Mouse (Mus musculus) C2C12 (cell line): Measurements from ENCODE around the gene Cfap74. TPM values are rescaled to one million over a fixed set of nuclear protein-coding genes. Genes with fewer than 3 reads are reported as not detected.
"Not testable (repeated sequence)": the region's sequence is repeated elsewhere in the genome, so short reads cannot be mapped to it uniquely, and the experiment has no call there.

Experiments
- H3K27me3 ChIP-seq: one replicate; pipeline ENCODE4 v1.6.1; 2011; ENCODE audit not compliant: control insufficient read depth, insufficient read depth, insufficient read length
- H3K36me3 ChIP-seq: one replicate; pipeline ENCODE4 v1.6.1; 2011; ENCODE audit not compliant: control insufficient read depth, insufficient read depth
- H3K4me3 ChIP-seq: one replicate; pipeline ENCODE4 v1.5.1; 2011; ENCODE audit warnings: mild to moderate bottlenecking, control low read depth; ENCODE audit not compliant: poor library complexity, insufficient read depth, severe bottlenecking
- H3K79me2 ChIP-seq: one replicate; pipeline ENCODE4 v1.6.1; 2011; ENCODE audit not compliant: control insufficient read depth, insufficient read depth
- H3K79me3 ChIP-seq: one replicate; pipeline ENCODE4 v1.6.1; 2011; ENCODE audit warnings: low read depth, control low read depth
- H3ac ChIP-seq: one replicate; pipeline ENCODE3; 2011; ENCODE audit warnings: low read depth; ENCODE audit not compliant: control insufficient read depth, insufficient read length
- CEBPB ChIP-seq: IDR thresholded peaks from one replicate; pipeline ENCODE4 v1.6.1; 2011; ENCODE audit warnings: low read depth, mild to moderate bottlenecking, control low read depth, moderate library complexity
- CTCF ChIP-seq: IDR thresholded peaks from one replicate; pipeline ENCODE4 v1.5.1; 2011; ENCODE audit not compliant: control insufficient read depth, insufficient read depth, insufficient read length
- FOSL1 ChIP-seq: IDR thresholded peaks from one replicate; pipeline ENCODE4 v1.8.0; 2011; ENCODE audit warnings: mild to moderate bottlenecking, low read length; ENCODE audit not compliant: poor library complexity, insufficient read depth, severe bottlenecking
- MAX ChIP-seq: IDR thresholded peaks from one replicate; pipeline ENCODE4 v1.6.1; 2011; ENCODE audit warnings: mild to moderate bottlenecking, control low read depth
- MYOD1 ChIP-seq: IDR thresholded peaks from one replicate; pipeline ENCODE4 v1.6.1; 2011; ENCODE audit warnings: low read depth; ENCODE audit not compliant: control insufficient read depth, insufficient read length
- MYOG ChIP-seq: IDR thresholded peaks from one replicate; pipeline ENCODE4 v1.6.1; 2011; ENCODE audit not compliant: control insufficient read depth, insufficient read length; ENCODE audit errors: extremely low read depth
- USF1 ChIP-seq: IDR thresholded peaks from one replicate; pipeline ENCODE4 v1.6.1; 2011; ENCODE audit warnings: low read depth, mild to moderate bottlenecking, control low read depth, moderate library complexity
- polyA plus RNA-seq: library from polyadenylated mRNA; unstranded; fragments of >200 nt; fragmentation: generic; extraction: Trizol; gene quantifications from one replicate; pipeline ENCODE4 v1.2.1, GENCODE M21; 2012; ENCODE audit warnings: missing spikeins

The Cfap74 gene
- polyA plus RNA-seq, 1 experiment: 0.90 TPM

DNA sequence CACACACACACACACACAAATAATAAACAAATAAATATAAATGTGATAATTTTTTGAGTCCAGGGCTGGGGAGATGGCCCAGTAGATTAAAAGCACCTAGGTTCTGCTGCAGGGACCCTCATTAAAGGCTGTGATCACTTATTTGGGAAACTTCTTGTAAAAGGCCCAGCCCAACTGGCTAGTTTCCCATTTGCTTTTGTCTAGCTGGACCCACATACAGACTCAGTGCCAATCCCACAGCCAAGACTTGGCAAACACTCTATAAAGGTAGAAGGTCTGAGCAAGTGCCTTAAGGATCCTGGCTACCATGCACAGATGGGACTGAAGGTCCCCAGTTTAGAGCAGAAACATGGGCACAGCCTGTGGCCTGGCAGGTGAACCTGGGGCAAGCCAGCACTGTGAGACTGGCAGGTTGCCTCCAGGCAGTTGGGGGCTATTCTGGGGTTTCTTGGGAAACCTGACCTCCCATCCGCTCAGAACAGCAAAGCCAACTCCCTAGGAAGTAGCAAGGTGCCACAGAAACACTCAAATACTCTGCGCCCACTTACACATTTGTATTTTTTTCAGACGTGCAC lies 63.8 kb downstream of the Cfap74 start:
- H3K4me3 ChIP-seq: no peak overlapping the region
- no peak overlapping the region for H3ac ChIP-seq
- TF ChIP-seq MAX (no peak), MYOG (no peak), MYOD1 (no peak), CEBPB (no peak), USF1 (no peak), FOSL1 (no peak), CTCF (no peak)
- no peaks in the 10 kb centered on the region for H3K79me3 ChIP-seq
- no peaks in the 10 kb centered on the region for H3K79me2 ChIP-seq
- peaks cover 40% of the 10 kb centered on the region for H3K27me3 ChIP-seq
- no peaks in the 10 kb centered on the region for H3K36me3 ChIP-seq

DNA sequence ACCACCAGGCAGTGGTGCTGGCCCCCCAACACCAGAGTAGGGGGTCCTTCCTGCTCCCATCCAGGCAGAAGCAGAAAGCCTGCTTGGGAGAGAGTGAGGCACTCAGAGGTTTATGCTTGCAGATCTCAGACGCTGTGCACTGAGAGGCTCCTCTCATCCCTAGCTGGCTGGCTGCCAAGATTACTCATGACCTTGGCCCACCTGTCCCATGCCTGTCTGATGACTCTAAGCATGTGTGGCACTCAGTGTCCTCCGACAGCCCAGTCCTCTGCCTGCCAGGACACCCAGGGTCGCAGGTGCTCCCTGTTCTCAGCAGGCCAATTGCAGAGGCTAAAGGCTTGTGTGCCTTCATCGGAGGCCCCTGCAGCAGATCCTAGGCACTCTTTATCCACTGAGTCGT lies 64.3 kb downstream of the Cfap74 start:
- no peak overlapping the region for H3K4me3 ChIP-seq
- no peaks in the 10 kb centered on the region for H3K79me3 ChIP-seq
- H3K36me3 ChIP-seq: no peaks in the 10 kb centered on the region
- no peak for TF ChIP-seq MYOG
- peak; percentile 11 for TF ChIP-seq MYOD1
- no peak for TF ChIP-seq MAX
- H3K79me2 ChIP-seq: no peaks in the 10 kb centered on the region
- no peak overlapping the region for H3ac ChIP-seq
- peaks cover 38% of the 10 kb centered on the region for H3K27me3 ChIP-seq

DNA sequence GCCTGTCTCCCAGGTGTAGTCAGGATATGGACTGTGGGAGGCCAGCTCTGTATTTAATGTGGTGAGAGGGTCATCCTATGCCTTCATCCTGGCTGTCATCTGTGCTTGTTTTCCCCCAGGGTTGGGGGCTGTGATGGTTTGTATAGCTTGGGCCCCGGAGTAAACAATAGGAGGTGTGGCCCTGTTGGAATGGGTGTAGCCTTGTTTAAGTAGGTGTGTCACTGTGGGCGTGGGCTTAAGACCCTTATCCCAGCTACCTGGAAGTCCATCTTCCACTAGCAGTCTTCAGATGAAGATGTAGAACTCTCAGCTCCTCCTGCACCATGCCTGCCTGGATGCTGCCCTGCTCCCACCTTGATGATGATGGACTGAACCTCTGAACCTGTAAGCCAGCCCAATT lies 64.8 kb downstream of the Cfap74 start:
- H3K36me3 ChIP-seq, H3ac ChIP-seq, H3K4me3 ChIP-seq, H3K79me2 ChIP-seq, H3K79me3 ChIP-seq: not testable (repeated sequence)
- H3K27me3 ChIP-seq: peaks cover 38% of the 10 kb centered on the region

DNA sequence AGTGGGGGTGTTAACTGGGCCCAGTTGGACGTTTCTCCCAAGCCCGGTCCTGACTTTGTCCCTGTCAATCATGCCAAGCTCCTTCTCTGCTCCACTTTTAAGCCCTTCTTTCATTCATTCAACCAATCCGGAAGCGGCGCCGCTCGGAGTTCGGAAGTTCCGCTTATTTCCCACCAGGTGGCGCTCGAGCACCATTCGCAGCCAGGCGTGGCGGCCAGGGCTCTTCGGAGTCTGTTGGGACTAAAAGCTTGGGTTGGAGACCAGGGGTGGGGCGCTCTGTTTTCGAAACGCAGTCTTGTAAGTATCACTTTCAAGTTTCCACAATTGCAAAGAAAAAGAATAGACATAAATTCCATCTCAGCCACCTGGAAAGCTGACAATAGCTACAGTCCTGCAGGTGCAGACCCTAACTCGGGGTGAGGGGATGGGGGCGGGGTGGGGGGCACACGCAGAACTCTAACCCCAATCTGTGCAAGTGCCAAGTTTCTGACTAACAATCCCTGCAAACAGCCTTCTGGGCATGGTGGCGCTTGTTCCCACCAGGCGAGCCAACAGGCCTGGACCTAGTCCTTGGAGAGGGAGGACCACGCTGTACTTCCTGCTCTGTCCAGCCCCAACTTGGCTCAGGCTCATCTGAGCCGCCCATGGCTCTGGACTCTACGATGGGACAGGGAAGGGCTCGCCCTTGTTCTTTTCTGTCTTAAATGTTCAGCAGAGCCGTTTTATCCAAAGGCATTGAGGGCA lies 72.6 kb downstream of the Cfap74 start:
- no peak for TF ChIP-seq FOSL1
- no peak for TF ChIP-seq MYOD1
- TF ChIP-seq MAX: no peak
- TF ChIP-seq CTCF: peak; percentile 86
- no peak for TF ChIP-seq MYOG
- no peak for TF ChIP-seq CEBPB
- no peak for TF ChIP-seq USF1
- peaks cover 3% of the 10 kb centered on the region for H3K27me3 ChIP-seq
- H3K79me3 ChIP-seq: no peaks in the 10 kb centered on the region
- peak overlapping the region; percentile 14 for H3K4me3 ChIP-seq
- no peaks in the 10 kb centered on the region for H3K36me3 ChIP-seq
- peak overlapping the region; percentile 41 for H3ac ChIP-seq
- H3K79me2 ChIP-seq: no peaks in the 10 kb centered on the region

DNA sequence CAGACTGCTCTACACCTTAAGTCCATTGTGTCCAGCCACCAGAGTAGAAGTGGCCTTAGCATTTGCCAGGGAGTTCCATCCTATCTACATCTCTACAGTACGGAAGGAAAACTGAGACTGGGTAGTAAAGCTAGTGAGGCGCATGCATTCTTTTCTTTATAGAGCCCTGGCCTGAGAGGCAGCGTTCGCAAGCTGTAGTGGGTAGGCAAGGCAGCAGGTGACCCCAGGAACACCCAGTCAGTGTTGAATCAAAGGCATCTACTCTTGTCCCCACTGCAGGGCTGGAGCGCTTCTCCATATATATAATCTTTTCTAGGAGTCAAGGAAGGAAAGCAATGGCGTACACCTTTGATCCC lies 73.1 kb downstream of the Cfap74 start:
- Histone ChIP-seq H3K27me3 (peaks cover 2% of the 10 kb centered on the region), H3ac (no peak overlapping the region), H3K4me3 (no peak overlapping the region), H3K36me3 (no peaks in the 10 kb centered on the region), H3K79me3 (no peaks in the 10 kb centered on the region), H3K79me2 (no peaks in the 10 kb centered on the region)
- no peak for TF ChIP-seq MAX
- TF ChIP-seq FOSL1: no peak
- no peak for TF ChIP-seq CTCF
- no peak for TF ChIP-seq CEBPB
- no peak for TF ChIP-seq MYOG
- TF ChIP-seq MYOD1: no peak
- TF ChIP-seq USF1: no peak

DNA sequence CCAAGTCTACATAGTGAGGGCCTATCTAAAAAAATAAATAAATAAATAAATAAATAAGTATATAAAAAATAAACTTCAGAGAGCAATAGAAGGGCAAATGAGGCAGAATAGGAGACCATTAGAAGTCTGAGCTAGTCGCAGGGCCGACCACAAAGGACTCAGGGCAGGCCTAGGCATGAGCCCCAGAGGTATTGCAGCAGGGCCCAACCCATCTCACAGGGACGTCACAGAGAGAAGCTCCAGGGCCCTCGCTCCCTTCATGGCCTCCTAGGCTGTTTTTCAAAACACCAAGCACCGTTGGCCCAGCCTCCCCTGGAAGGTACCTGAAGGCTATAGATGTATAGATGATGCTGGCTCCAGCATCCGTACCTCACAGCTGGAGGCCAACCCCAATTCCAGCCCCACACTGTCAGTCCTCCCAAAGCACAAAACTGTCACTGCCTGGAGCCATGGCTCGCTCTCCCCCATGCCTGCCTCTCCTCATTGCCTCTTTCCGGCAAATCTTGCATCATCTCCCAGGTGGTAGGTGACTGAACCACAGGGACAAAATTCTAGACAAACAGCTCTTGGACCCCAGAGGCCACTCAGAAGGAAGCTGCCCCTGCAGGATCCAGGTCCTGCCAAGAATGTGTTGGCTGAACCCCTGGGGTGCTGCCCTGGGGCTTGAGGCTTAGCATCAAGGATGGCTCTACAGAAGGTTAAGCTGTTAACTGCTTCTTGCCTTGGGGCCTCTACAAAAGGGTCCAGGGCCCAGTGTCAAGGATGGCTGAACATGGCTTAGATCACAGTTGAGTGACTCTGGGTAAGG lies 73.9 kb downstream of the Cfap74 start:
- H3ac ChIP-seq: no peak overlapping the region
- no peak overlapping the region for H3K4me3 ChIP-seq
- no peaks in the 10 kb centered on the region for H3K27me3 ChIP-seq
- H3K79me3 ChIP-seq: no peaks in the 10 kb centered on the region
- no peaks in the 10 kb centered on the region for H3K79me2 ChIP-seq
- TF ChIP-seq MYOD1 (no peak), MYOG (no peak), FOSL1 (no peak), CEBPB (no peak), USF1 (no peak), CTCF (no peak), MAX (no peak)
- H3K36me3 ChIP-seq: no peaks in the 10 kb centered on the region
